Mouse (Mus musculus): Measurements from ENCODE around the gene Inha. TPM values are rescaled to one million over a fixed set of nuclear protein-coding genes. Genes with fewer than 3 reads are reported as not detected.

The Inha gene
- polyA plus RNA-seq, 1 experiment from 2014 or later = 0.90 TPM

- no peaks in the 10 kb centered on the region for H3K9me3 ChIP-seq (replicated peaks; ENCODE audit: control insufficient read depth, low read length)
- no peak overlapping the region for H3K4me3 ChIP-seq (ENCODE audit: low read depth, low read length)
- no peak overlapping the region for H3K27ac ChIP-seq (ENCODE audit: low read length)
- no peaks in the 10 kb centered on the region for H3K36me3 ChIP-seq (ENCODE audit: control insufficient read depth, insufficient read depth)
- ATAC-seq (ENCODE audit: low read depth) = no peak
- H3K27me3 ChIP-seq (ENCODE audit: control insufficient read depth, insufficient read depth, low read depth, low read length) = peaks cover 19% of the 10 kb centered on the region
- WGBS (ENCODE audit: insufficient replicate concordance) = 74% methylated on average over 13 of the region's 13 CpGs
- H3K4me2 ChIP-seq (ENCODE audit: low read depth, low read length) = no peak overlapping the region
- H3K9ac ChIP-seq (ENCODE audit: low read depth, low read length) = no peak overlapping the region
- no peaks in the 10 kb centered on the region; the same call in 1 of the 2 replicates for H3K4me1 ChIP-seq (ENCODE audit: control insufficient read depth, low read depth, low read length)
Measured at GRCm38 (mm10) chr1:75547351-75547750, 40.5 kb downstream of the Inha start.

GRCm38 (mm10) chr1:75548083-75548482, 41.2 kb downstream of the Inha start:
- 57% methylated on average over 3 of the region's 3 CpGs for WGBS (ENCODE audit: insufficient replicate concordance)

GRCm38 (mm10) chr1:75548871-75549270, 42.0 kb downstream of the Inha start:
- Histone ChIP-seq H3K9me3 (replicated peaks; ENCODE audit: control insufficient read depth, low read length) (no peaks in the 10 kb centered on the region), H3K4me3 (ENCODE audit: low read depth, low read length) (no peak overlapping the region), H3K9ac (ENCODE audit: low read depth, low read length) (no peak overlapping the region), H3K27me3 (ENCODE audit: control insufficient read depth, insufficient read depth, low read depth, low read length) (peaks cover 19% of the 10 kb centered on the region), H3K4me1 (ENCODE audit: control insufficient read depth, low read depth, low read length) (no peaks in the 10 kb centered on the region; the same call in 1 of the 2 replicates), H3K4me2 (ENCODE audit: low read depth, low read length) (no peak overlapping the region), H3K36me3 (ENCODE audit: control insufficient read depth, insufficient read depth) (no peaks in the 10 kb centered on the region), H3K27ac (ENCODE audit: low read length) (no peak overlapping the region)
- whole genome bisulfite sequencing (ENCODE audit: insufficient replicate concordance) = 70% methylated on average over 17 of the region's 17 CpGs
- no peak for ATAC-seq (ENCODE audit: low read depth)

More at GRCm38 (mm10) chr1:75548083-75548482, 41.2 kb downstream of the Inha start:
- H3K9me3 ChIP-seq (replicated peaks; ENCODE audit: control insufficient read depth, low read length) = no peaks in the 10 kb centered on the region
- no peak for ATAC-seq (ENCODE audit: low read depth)
- no peak overlapping the region for H3K4me3 ChIP-seq (ENCODE audit: low read depth, low read length)
- H3K27me3 ChIP-seq (ENCODE audit: control insufficient read depth, insufficient read depth, low read depth, low read length) = peaks cover 19% of the 10 kb centered on the region
- no peak overlapping the region for H3K9ac ChIP-seq (ENCODE audit: low read depth, low read length)
- no peaks in the 10 kb centered on the region; the same call in 1 of the 2 replicates for H3K4me1 ChIP-seq (ENCODE audit: control insufficient read depth, low read depth, low read length)
- no peak overlapping the region for H3K27ac ChIP-seq (ENCODE audit: low read length)
- H3K4me2 ChIP-seq (ENCODE audit: low read depth, low read length) = no peak overlapping the region
- H3K36me3 ChIP-seq (ENCODE audit: control insufficient read depth, insufficient read depth) = no peaks in the 10 kb centered on the region

GRCm38 (mm10) chr1:75549289-75550279, 42.7 kb downstream of the Inha start:
- no peak for ATAC-seq (ENCODE audit: low read depth)
- 60% methylated on average over 17 of the region's 17 CpGs for WGBS (ENCODE audit: insufficient replicate concordance)
- no peak overlapping the region for H3K4me2 ChIP-seq (ENCODE audit: low read depth, low read length)
- no peaks in the 10 kb centered on the region; the same call in 1 of the 2 replicates for H3K4me1 ChIP-seq (ENCODE audit: control insufficient read depth, low read depth, low read length)
- H3K9ac ChIP-seq (ENCODE audit: low read depth, low read length) = no peak overlapping the region
- peaks cover 19% of the 10 kb centered on the region for H3K27me3 ChIP-seq (ENCODE audit: control insufficient read depth, insufficient read depth, low read depth, low read length)
- no peak overlapping the region for H3K4me3 ChIP-seq (ENCODE audit: low read depth, low read length)
- no peak overlapping the region for H3K27ac ChIP-seq (ENCODE audit: low read length)
- no peaks in the 10 kb centered on the region for H3K36me3 ChIP-seq (ENCODE audit: control insufficient read depth, insufficient read depth)
- no peaks in the 10 kb centered on the region for H3K9me3 ChIP-seq (replicated peaks; ENCODE audit: control insufficient read depth, low read length)

GRCm38 (mm10) chr1:75550586-75550985, 43.7 kb downstream of the Inha start:
- ATAC-seq (ENCODE audit: low read depth) = no peak
- WGBS (ENCODE audit: insufficient replicate concordance) = 68% methylated on average over 15 of the region's 15 CpGs
- Histone ChIP-seq H3K9me3 (replicated peaks; ENCODE audit: control insufficient read depth, low read length) (no peaks in the 10 kb centered on the region), H3K36me3 (ENCODE audit: control insufficient read depth, insufficient read depth) (no peaks in the 10 kb centered on the region), H3K4me1 (ENCODE audit: control insufficient read depth, low read depth, low read length) (no peaks in the 10 kb centered on the region; the same call in 1 of the 2 replicates), H3K27ac (ENCODE audit: low read length) (no peak overlapping the region), H3K9ac (ENCODE audit: low read depth, low read length) (no peak overlapping the region), H3K4me2 (ENCODE audit: low read depth, low read length) (no peak overlapping the region), H3K27me3 (ENCODE audit: control insufficient read depth, insufficient read depth, low read depth, low read length) (peaks cover 18% of the 10 kb centered on the region), H3K4me3 (ENCODE audit: low read depth, low read length) (no peak overlapping the region)

GRCm38 (mm10) chr1:75555680-75556079, 48.8 kb downstream of the Inha start:
- no peaks in the 10 kb centered on the region for H3K4me1 ChIP-seq (ENCODE audit: control insufficient read depth, low read depth, low read length)
- no peak overlapping the region for H3K4me2 ChIP-seq (ENCODE audit: low read depth, low read length)
- no peak overlapping the region for H3K9ac ChIP-seq (ENCODE audit: low read depth, low read length)
- no peaks in the 10 kb centered on the region for H3K9me3 ChIP-seq (replicated peaks; ENCODE audit: control insufficient read depth, low read length)
- H3K4me3 ChIP-seq (ENCODE audit: low read depth, low read length) = no peak overlapping the region
- no peaks in the 10 kb centered on the region for H3K36me3 ChIP-seq (ENCODE audit: control insufficient read depth, insufficient read depth)
- 69% methylated on average over 7 of the region's 7 CpGs for WGBS (ENCODE audit: insufficient replicate concordance)
- no peaks in the 10 kb centered on the region for H3K27me3 ChIP-seq (ENCODE audit: control insufficient read depth, insufficient read depth, low read depth, low read length)
- H3K27ac ChIP-seq (ENCODE audit: low read length) = no peak overlapping the region
- ATAC-seq (ENCODE audit: low read depth) = no peak

GRCm38 (mm10) chr1:75556143-75556781, 49.4 kb downstream of the Inha start:
- Histone ChIP-seq H3K27ac (ENCODE audit: low read length) (no peak overlapping the region), H3K4me3 (ENCODE audit: low read depth, low read length) (no peak overlapping the region), H3K4me1 (ENCODE audit: control insufficient read depth, low read depth, low read length) (no peaks in the 10 kb centered on the region), H3K9me3 (replicated peaks; ENCODE audit: control insufficient read depth, low read length) (no peaks in the 10 kb centered on the region), H3K4me2 (ENCODE audit: low read depth, low read length) (no peak overlapping the region), H3K9ac (ENCODE audit: low read depth, low read length) (no peak overlapping the region), H3K27me3 (ENCODE audit: control insufficient read depth, insufficient read depth, low read depth, low read length) (no peaks in the 10 kb centered on the region), H3K36me3 (ENCODE audit: control insufficient read depth, insufficient read depth) (no peaks in the 10 kb centered on the region)
- WGBS (ENCODE audit: insufficient replicate concordance) = 63% methylated on average over 9 of the region's 9 CpGs
- ATAC-seq (ENCODE audit: low read depth) = no peak

GRCm38 (mm10) chr1:75557041-75557440, 50.2 kb downstream of the Inha start:
- WGBS (ENCODE audit: insufficient replicate concordance) = 75% methylated on average over 7 of the region's 7 CpGs
- H3K27ac ChIP-seq (ENCODE audit: low read length) = no peak overlapping the region
- H3K4me2 ChIP-seq (ENCODE audit: low read depth, low read length) = no peak overlapping the region
- no peaks in the 10 kb centered on the region for H3K27me3 ChIP-seq (ENCODE audit: control insufficient read depth, insufficient read depth, low read depth, low read length)
- no peak for ATAC-seq (ENCODE audit: low read depth)
- H3K36me3 ChIP-seq (ENCODE audit: control insufficient read depth, insufficient read depth) = no peaks in the 10 kb centered on the region
- no peaks in the 10 kb centered on the region for H3K4me1 ChIP-seq (ENCODE audit: control insufficient read depth, low read depth, low read length)
- no peaks in the 10 kb centered on the region for H3K9me3 ChIP-seq (replicated peaks; ENCODE audit: control insufficient read depth, low read length)
- no peak overlapping the region for H3K4me3 ChIP-seq (ENCODE audit: low read depth, low read length)
- H3K9ac ChIP-seq (ENCODE audit: low read depth, low read length) = no peak overlapping the region
